Mouse (Mus musculus): ENCODE measurements around the gene Olfr1167. TPM values are rescaled to one million over a fixed set of nuclear protein-coding genes. Genes with fewer than 3 reads are reported as not detected.
"Not testable (repeated sequence)": the region's sequence is repeated elsewhere in the genome, so short reads cannot be mapped to it uniquely, and the experiment has no call there.

Olfr1167 gene
- not detected in 2 replicates for polyA plus RNA-seq (2012; ENCODE audit: insufficient read depth, insufficient read length, missing spikeins)

DNA sequence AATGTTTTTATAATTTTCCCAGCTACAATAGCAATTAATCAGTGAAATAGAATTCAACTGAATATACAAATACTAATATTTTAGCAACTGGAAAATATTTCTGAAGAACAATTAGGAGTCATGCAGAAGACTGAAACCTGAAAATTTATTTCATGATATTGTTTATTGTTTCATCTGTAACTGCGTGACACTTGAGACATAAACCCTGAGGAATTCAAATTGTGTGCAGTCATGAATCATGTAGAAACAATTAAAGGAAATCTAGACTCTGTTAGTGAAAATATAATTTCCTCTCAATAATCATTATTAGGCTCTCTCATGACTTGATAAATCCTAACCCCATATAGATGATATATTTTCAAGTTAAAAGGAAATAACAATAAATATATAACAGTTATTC lies at the start of gene Olfr1167:
Gene Olfr1167 (minus strand): TSS at position 101 of the 400 bp plus-strand sequence.
- not testable (repeated sequence) for H3K4me1 ChIP-seq (ENCODE audit: control insufficient read depth, insufficient read depth, low read length); H3K4me3 ChIP-seq (ENCODE audit: insufficient read depth, low read length); H3K27ac ChIP-seq (ENCODE audit: insufficient read depth, low read depth, low read length)

DNA sequence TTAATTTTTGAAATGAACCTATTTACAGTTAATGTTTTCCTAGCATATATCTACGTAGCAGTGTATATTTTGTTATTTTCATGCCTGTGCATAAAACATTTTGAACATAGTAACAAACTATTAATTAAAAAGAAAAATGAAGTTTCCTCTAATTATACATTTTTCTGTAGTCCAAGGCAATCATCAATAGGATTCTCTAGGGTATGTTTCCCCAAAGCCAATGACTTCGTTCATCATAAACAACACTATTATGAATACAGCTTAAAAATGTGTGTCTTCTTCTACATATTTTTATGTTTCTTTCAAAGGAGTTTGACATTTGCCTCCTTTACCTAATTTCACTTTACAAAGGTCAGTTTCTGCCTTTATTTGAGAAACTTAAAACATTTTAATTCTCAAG lies 26.6 kb upstream of the Olfr1167 start, which contains the start of gene Olfr1168:
Gene Olfr1168 (plus strand): TSS at position 301 of the 400 bp plus-strand sequence.
- TF ChIP-seq CTCF (IDR thresholded peaks at IDR 0.05; ENCODE audit: low read depth, low read length) (no peak), POLR2A (IDR thresholded peaks at IDR 0.05; ENCODE audit: borderline replicate concordance, low read depth, low read length) (no peak)
- Histone ChIP-seq H3K4me3 (ENCODE audit: insufficient read depth, low read length) (no peak within 1 kb of the TSS), H3K4me1 (ENCODE audit: control insufficient read depth, insufficient read depth, low read length) (no peaks in the 10 kb centered on the region), H3K27ac (ENCODE audit: insufficient read depth, low read depth, low read length) (no peak within 1 kb of the TSS)

DNA sequence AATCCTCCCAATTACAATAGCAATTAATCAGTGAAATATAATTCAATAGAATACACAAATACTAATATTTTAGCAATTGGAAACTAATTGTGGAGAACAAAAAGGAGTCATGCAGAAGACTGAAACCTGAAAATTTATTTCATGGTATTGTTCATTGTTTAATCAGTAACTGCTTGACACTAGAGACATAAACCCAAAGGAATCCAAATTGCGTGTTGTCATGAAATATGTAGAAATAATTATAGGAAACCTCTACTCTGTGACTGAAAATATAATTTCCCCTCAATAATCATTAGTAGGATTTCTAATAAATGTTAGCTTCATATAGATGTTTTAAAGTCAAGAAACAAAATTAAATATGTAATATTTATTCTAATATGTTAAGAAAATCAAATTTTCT lies 26.8 kb downstream of the Olfr1167 start, which contains the start of gene Olfr1166:
Gene Olfr1166 (minus strand): TSS at position 101 of the 400 bp plus-strand sequence.
- H3K4me3 ChIP-seq (ENCODE audit: insufficient read depth, low read length): no peak within 1 kb of the TSS
- TF ChIP-seq CTCF (IDR thresholded peaks at IDR 0.05; ENCODE audit: low read depth, low read length) (no peak), POLR2A (IDR thresholded peaks at IDR 0.05; ENCODE audit: borderline replicate concordance, low read depth, low read length) (no peak)
- no peaks in the 10 kb centered on the region for H3K4me1 ChIP-seq (ENCODE audit: control insufficient read depth, insufficient read depth, low read length)
- H3K27ac ChIP-seq (ENCODE audit: insufficient read depth, low read depth, low read length): no peak within 1 kb of the TSS

Other genes starting within 250 kb of the Olfr1167 start
- gene Olfr1155, start 210.1 kb downstream of the Olfr1167 start, polyA plus RNA-seq (2012; ENCODE audit: insufficient read depth, insufficient read length, missing spikeins): not detected in 2 replicates
- not detected in 2 replicates for gene Olfr1156, start 202.1 kb downstream of the Olfr1167 start, polyA plus RNA-seq (2012; ENCODE audit: insufficient read depth, insufficient read length, missing spikeins)
- gene Olfr1157, start 186.9 kb downstream of the Olfr1167 start, polyA plus RNA-seq (2012; ENCODE audit: insufficient read depth, insufficient read length, missing spikeins): not detected in 2 replicates
- gene Olfr74, start 180.5 kb downstream of the Olfr1167 start, polyA plus RNA-seq (2012; ENCODE audit: insufficient read depth, insufficient read length, missing spikeins): not detected in 2 replicates
- not detected in 2 replicates for gene Olfr1158, start 165.1 kb downstream of the Olfr1167 start, polyA plus RNA-seq (2012; ENCODE audit: insufficient read depth, insufficient read length, missing spikeins)
- gene Olfr1160, start 146.9 kb downstream of the Olfr1167 start, polyA plus RNA-seq (2012; ENCODE audit: insufficient read depth, insufficient read length, missing spikeins): not detected in 2 replicates
- not detected in 2 replicates for gene Olfr1161, start 132.4 kb downstream of the Olfr1167 start, polyA plus RNA-seq (2012; ENCODE audit: insufficient read depth, insufficient read length, missing spikeins)
- gene Olfr73, start 117.5 kb downstream of the Olfr1167 start, polyA plus RNA-seq (2012; ENCODE audit: insufficient read depth, insufficient read length, missing spikeins): not detected in 2 replicates
- gene Olfr1162, start 104.1 kb downstream of the Olfr1167 start, polyA plus RNA-seq (2012; ENCODE audit: insufficient read depth, insufficient read length, missing spikeins): not detected in 2 replicates
- not detected in 2 replicates for gene Olfr1163, start 83.4 kb downstream of the Olfr1167 start, polyA plus RNA-seq (2012; ENCODE audit: insufficient read depth, insufficient read length, missing spikeins)
- not detected in 2 replicates for gene Olfr1164, start 61.2 kb downstream of the Olfr1167 start, polyA plus RNA-seq (2012; ENCODE audit: insufficient read depth, insufficient read length, missing spikeins)
- not detected in 2 replicates for gene Olfr1166, start 26.9 kb downstream of the Olfr1167 start, polyA plus RNA-seq (2012; ENCODE audit: insufficient read depth, insufficient read length, missing spikeins)
- not detected in 2 replicates for gene Olfr1168, start 26.7 kb upstream of the Olfr1167 start, polyA plus RNA-seq (2012; ENCODE audit: insufficient read depth, insufficient read length, missing spikeins)
- not detected in 2 replicates for gene Olfr1170, start 73.1 kb upstream of the Olfr1167 start, polyA plus RNA-seq (2012; ENCODE audit: insufficient read depth, insufficient read length, missing spikeins)
- not detected in 2 replicates for gene Olfr1173, start 124.7 kb upstream of the Olfr1167 start, polyA plus RNA-seq (2012; ENCODE audit: insufficient read depth, insufficient read length, missing spikeins)
- not detected in 2 replicates for gene Olfr1174-ps, start 159.9 kb upstream of the Olfr1167 start, polyA plus RNA-seq (2012; ENCODE audit: insufficient read depth, insufficient read length, missing spikeins)
- gene Olfr1175-ps, start 172.0 kb upstream of the Olfr1167 start, polyA plus RNA-seq (2012; ENCODE audit: insufficient read depth, insufficient read length, missing spikeins): 0.15 TPM in 1 of 2 replicates, not detected in the other
- gene Olfr1176, start 181.5 kb upstream of the Olfr1167 start, polyA plus RNA-seq (2012; ENCODE audit: insufficient read depth, insufficient read length, missing spikeins): not detected in 2 replicates
- gene Olfr1177-ps, start 191.3 kb upstream of the Olfr1167 start, polyA plus RNA-seq (2012; ENCODE audit: insufficient read depth, insufficient read length, missing spikeins): not detected in 2 replicates
- not detected in 2 replicates for gene Olfr1178, start 231.9 kb upstream of the Olfr1167 start, polyA plus RNA-seq (2012; ENCODE audit: insufficient read depth, insufficient read length, missing spikeins)

All from bone marrow macrophage, adult 2 months (primary cell).